Mouse (Mus musculus) cortical plate, adult 2 months (tissue): ENCODE data around the gene Dchs2.

Source experiments
- CTCF ChIP-seq: fragments of 200-500 bp; IDR thresholded peaks from 2 replicates; pipeline ENCODE4 v1.5.1; 2011; ENCODE audit warnings: mild to moderate bottlenecking, control low read depth, low read length; ENCODE audit not compliant: insufficient read depth; ENCODE audit errors: extremely low read depth
- POLR2A ChIP-seq: fragments of 200-500 bp; IDR thresholded peaks from 2 replicates; pipeline ENCODE4 v1.6.1; 2011; ENCODE audit warnings: mild to moderate bottlenecking, low read length, control low read depth; ENCODE audit not compliant: insufficient read depth; ENCODE audit errors: extremely low read depth

GRCm38 (mm10) chr3:83290953-83291352 is 163.2 kb downstream of the Dchs2 start:
- no peak for TF ChIP-seq POLR2A
- no peak for TF ChIP-seq CTCF
